Mouse (Mus musculus): ENCODE data around the gene Mthfsd.

DNA sequence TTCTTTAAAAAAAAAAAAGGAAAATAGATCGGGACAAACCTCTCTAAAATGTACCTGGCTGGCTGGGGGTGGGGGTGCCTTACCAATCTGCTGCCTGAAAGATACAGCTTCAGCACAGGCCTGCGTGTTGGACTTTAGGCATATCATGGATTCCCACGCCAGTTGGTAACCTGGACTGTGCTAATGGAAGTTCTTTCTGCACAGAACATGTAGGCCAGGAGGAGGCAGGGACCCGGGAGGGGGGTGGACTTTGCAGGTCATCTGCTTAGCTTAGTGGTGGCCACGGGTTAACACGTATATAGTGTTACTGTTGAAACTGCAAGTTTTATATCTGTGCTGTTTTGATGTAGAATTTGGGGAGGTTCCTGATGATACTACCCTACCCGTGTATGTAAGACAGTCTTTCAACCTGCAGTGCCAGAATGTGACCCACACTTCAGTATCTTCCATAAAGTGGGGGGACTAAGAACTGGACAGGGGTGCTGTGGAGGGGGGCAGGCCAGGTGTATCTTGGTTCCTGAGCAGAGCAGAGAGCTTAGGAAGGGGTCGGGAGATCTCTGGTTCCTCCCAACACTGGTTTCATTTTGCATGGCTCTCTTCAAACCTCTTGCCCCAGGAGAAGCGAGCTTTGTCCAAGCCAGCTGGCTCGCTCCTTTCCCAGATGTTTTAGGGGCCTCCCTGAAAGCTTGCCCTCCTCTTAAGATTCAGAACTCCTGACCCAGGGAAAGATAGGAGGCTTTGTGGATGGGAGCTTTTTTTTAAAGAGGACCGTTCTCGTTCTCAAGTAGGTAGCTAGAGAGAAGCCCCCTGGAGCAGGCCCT, 11.7 kb upstream of the Mthfsd start:
- TF ChIP-seq CTCF (IDR thresholded peaks at IDR 0.05) (no peak), EP300 (IDR thresholded peaks at IDR 0.05) (no peak)
